Mouse (Mus musculus) cerebellum, postnatal 36 days (tissue): ENCODE measurements at regions not wholly inside any gene's neighbourhood (a gene's known extent, or its start where the extent isn't known, plus 50 kb on each side); places are given as distances from the start of the nearest gene placed in this dataset.
"Not testable (repeated sequence)": the region's sequence is repeated elsewhere in the genome, so short reads cannot be mapped to it uniquely, and the experiment has no call there.

Experiments used
- DNase-seq, 2 experiments: peaks; one replicate each; pipeline ENCODE4 v3.0.0; 2021 to 2022; ENCODE audit warnings: mixed read lengths in 2 of 2

DNA sequence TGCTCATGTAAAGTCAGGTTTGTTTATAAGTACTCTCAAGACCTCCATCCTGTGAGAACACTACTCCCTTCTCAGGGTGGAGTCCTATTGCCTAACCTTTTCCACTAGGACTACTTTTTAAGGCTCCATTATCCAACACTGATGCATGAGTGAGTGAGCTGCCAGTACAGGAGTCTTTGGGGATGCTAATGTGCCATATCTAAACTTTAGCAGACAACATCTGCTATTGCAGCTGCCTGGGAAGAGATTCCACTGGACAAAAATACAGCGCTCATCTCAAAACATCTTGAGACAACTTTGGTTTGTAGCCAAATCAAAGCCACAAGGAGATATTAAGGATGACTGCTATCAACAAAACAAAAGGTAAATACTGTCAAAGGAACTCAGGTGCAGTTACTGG, 52.3 kb upstream of the Gm10985 start:
- DNase-seq = no peak

GRCm38 (mm10) chr3:53789706-53790105, 55.2 kb upstream of the Gm10985 start:
- no peak for DNase-seq

DNA sequence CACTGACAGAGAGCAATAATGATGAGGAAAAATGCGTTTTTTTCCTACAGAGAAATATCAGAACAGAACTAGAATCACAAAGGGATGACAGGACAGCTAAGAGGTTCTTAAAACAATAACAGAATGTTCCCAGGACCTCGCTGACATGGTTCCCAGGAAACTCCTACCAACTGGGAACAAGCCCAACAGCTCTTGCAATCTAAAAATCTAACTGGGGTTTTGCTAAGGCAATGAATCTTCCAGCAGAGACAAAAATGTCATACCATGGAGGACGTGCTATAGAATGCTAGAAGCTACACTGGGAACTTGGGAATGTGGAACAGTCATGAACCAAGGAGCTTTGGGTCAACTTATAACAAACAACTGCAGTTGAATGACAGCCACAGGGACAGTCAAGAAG, 59.7 kb upstream of the Gm10985 start:
- DNase-seq = no peak

GRCm38 (mm10) chr3:53776668-53777067, 68.2 kb upstream of the Gm10985 start:
- no peak for DNase-seq

GRCm38 (mm10) chr3:53767601-53768000, 77.3 kb upstream of the Gm10985 start:
- no peak for DNase-seq

DNA sequence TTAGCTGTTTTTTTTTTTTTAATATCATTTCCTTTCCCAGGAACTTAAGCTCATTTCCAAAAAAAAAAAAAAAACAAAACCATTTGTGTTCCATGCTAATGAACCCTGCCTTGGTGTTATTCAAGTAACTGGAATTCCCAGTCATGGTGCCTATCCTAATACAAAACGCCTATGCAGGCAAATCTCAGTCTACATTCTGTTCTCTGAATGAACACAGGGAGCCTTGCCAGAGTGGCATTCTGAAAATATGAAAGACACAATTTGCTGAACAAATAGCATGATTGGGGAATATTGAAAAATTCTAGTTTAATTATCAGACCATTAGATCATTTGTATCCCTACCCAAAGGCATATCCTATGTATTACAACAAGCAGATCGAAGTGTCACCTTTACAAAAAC, 80.9 kb upstream of the Gm10985 start:
- no peak for DNase-seq

DNA sequence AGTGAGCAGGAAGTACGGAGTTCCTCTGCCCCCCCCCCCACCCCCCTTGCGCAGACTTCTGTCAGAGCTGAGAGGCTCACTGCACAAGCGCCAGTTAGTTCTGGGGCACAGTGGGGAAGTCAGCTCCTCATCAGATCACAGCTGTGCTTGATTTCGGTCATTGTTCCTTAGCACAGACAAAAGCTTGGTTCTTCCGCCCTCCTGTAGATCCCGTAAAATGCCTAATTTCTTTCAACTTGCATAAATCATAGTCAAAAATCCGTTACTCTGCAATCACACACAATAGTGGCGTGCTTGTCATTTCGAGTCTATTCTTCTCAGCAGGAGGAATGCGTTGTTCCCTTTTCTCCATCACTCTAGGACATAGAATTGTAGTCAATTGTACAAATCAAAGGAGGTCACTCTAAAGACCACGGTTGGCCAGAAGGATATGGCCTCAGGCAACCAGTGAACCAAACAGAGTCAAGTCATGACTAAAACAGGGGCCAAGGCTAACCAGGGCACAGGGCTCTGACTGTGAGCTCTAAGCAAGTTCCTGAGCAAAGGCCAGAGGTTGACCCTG, 83.3 kb upstream of the Gm10985 start:
- no peak for DNase-seq

DNA sequence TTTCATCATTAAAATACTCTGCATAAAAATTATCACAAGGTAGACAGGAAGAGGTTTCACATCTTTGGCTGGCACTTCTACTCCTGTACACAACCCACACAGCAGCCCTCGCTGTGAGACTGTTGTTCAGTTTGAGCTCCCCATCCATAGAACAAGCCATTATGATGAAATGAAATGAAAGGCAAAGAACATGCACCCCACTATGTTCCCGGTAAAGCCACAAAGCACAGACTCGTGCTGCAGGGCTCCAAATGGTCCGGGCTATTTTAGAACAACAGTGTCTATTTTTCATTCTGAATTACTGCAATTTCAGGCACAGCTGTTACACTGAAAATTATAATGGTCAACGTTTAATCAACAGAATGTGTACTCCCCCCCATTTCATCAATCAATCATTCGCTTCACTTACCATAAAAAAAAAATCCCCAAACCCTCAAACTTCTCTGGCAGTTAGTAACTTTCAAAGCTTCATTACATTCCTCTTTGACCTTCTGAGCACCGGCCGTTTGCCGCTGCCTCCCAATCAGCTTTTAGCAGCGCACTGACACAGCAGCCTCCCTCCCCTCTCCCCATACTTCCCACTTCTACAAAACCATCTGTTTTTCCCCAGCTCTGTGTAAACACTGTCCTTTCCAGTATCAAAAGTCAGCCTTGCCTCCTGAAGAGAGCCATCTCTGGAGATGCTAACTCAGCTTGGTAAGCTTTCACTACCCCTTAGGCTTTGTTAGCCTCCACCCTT, 88.6 kb upstream of the Gm10985 start:
- no peak for DNase-seq

GRCm38 (mm10) chr3:53737161-53737560, 80.0 kb upstream of the Frem2 start:
- DNase-seq = no peak

GRCm38 (mm10) chr3:53735607-53736006, 78.5 kb upstream of the Frem2 start:
- DNase-seq = not testable (repeated sequence)

- DNase-seq = peak in 1 of 2 experiments; percentile 9
These were observed 78.0 kb upstream of the Frem2 start for GRCm38 (mm10) chr3:53735147-53735546.

- no peak for DNase-seq
These were observed 73.3 kb upstream of the Frem2 start for GRCm38 (mm10) chr3:53730440-53730839.

DNA sequence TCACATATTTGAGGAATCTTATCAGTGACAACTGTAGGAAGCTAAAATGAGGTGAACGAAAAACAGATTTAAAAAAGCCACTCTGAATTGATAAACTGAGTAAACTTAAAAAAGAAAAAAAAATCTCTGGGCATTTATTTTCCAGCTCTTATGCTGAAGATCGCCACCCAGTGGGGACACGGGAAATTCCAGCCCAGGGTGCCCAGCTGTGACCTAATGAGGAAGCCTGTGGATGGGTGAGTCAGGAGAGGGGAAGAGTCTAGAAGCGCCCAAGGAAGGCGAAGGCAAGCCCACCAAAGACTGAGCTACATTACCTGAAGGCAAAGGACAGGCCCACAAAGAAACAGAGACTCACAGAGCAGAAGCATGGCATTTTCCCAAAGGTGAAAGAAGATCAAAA, 72.7 kb upstream of the Frem2 start:
- DNase-seq = peak; percentile 11 to 20

DNA sequence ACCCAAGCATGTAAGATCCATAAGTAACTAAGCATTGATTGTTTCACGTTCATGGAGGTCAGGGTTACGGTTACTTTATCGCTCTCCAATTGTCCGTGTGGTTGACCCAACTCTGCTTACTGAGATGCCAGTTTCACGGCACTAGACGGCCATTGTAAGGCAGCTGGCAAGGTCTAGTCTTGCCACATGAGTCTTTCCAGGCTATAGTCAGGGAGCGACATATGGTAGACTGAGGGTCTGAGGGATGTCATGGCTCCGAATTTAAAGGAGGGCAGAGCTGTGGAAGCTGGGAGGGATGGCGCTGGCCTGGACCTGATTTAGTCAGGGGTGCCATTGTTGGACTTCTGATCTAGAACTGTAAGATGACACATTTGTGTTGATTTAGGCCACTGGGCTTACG, 72.0 kb upstream of the Frem2 start:
- DNase-seq = no peak

DNA sequence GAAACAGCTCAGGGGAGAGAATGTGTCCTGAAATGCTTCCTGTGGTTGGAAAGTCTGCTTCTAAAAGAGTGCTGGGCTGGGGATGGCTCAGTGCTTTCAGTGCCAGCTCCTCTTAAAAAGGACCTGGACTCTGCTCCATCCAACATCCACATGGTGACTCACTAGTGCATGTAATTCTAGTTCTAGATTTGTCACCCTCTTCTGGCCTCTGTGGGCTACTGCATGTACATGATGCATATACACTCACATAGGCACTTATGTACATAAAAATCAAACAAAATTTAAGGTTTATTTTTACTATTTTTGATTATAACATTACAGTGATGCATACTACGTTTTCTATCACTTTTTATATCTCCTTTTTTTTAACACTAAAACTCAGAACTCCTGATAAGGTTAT, 70.6 kb upstream of the Frem2 start:
- no peak for DNase-seq

GRCm38 (mm10) chr3:53707101-53707500, 49.9 kb upstream of the Frem2 start:
- DNase-seq = no peak
